Mouse (Mus musculus) intestine, embryonic 14.5 days (tissue): Measurements from ENCODE around the gene Gm47995. TPM values are rescaled to one million over a fixed set of nuclear protein-coding genes. Genes with fewer than 3 reads are reported as not detected.
"Not testable (repeated sequence)": the region's sequence is repeated elsewhere in the genome, so short reads cannot be mapped to it uniquely, and the experiment has no call there.

ENCODE experiments used
- ATAC-seq: fragments of 200-750 bp; cut with Nextera tagmentation; replicated peaks from 2 replicates; pipeline ENCODE4 v1.8.0; 2017; ENCODE audit warnings: low read depth, moderate number of reproducible peaks, moderate TSS enrichment, moderate library complexity; ENCODE audit not compliant: low FRiP score, low TSS enrichment
- DNase-seq: peaks from one replicate; pipeline ENCODE4 v3.0.0-alpha.2; 2018; ENCODE audit warnings: low spot score
- H3K27ac ChIP-seq: fragments of 300-500 bp; sonication (generic); 2 replicates; pipeline ENCODE4 v1.5.1; 2014; ENCODE audit warnings: low read depth, mild to moderate bottlenecking, control low read depth
- H3K27me3 ChIP-seq: fragments of 300-500 bp; sonication (generic); replicated peaks from 2 replicates; pipeline ENCODE4 v1.6.1; 2014; ENCODE audit warnings: low read length, control low read depth; ENCODE audit not compliant: control insufficient read depth, insufficient read depth
- H3K36me3 ChIP-seq: fragments of 300-500 bp; sonication (generic); 2 replicates; pipeline ENCODE4 v1.6.1; 2014; ENCODE audit warnings: low read length, control low read depth; ENCODE audit not compliant: control insufficient read depth, insufficient read depth
- H3K4me1 ChIP-seq: fragments of 300-500 bp; sonication (generic); replicated peaks from 2 replicates; pipeline ENCODE4 v1.6.1; 2014; ENCODE audit warnings: low read length, control low read depth, mixed read lengths; ENCODE audit not compliant: control insufficient read depth, insufficient read depth
- H3K4me2 ChIP-seq: fragments of 300-500 bp; sonication (generic); 2 replicates; pipeline ENCODE4 v1.6.1; 2014; ENCODE audit warnings: low read length
- H3K4me3 ChIP-seq: fragments of 300-500 bp; sonication (generic); 2 replicates; pipeline ENCODE4 v1.5.1; 2014; ENCODE audit warnings: low read depth, low read length, control low read depth, mixed read lengths
- H3K9ac ChIP-seq: fragments of 300-500 bp; sonication (generic); 2 replicates; pipeline ENCODE4 v1.6.1; 2014; ENCODE audit warnings: mild to moderate bottlenecking, low read length
- H3K9me3 ChIP-seq: fragments of 300-500 bp; sonication (generic); 2 replicates; pipeline ENCODE4 v1.6.1; 2016; ENCODE audit warnings: low read length, control low read depth; ENCODE audit not compliant: control insufficient read depth
- WGBS: fragments of 180-500 bp; shearing (Covaris S2); extraction: QIAGEN DNeasy Blood & Tissue Kit; methylation state at CpG from one replicate; pipeline ENCODE4 v1.1.7; 2014; 5-methylcytosine and 5-hydroxymethylcytosine counted together
- polyA plus RNA-seq: library from polyadenylated mRNA; unstranded; fragments of >200 nt; fragmentation: Nextera tagmentation; extraction: Ambion mirVana; gene quantifications from 2 replicates; pipeline ENCODE4 v1.2.1, GENCODE M21; 2014

Gene Gm47995
- polyA plus RNA-seq, 1 experiment from 2014 or later = not detected

- H3K9ac ChIP-seq, H3K36me3 ChIP-seq, H3K4me1 ChIP-seq, H3K27ac ChIP-seq, H3K9me3 ChIP-seq, DNase-seq, H3K4me2 ChIP-seq, H3K27me3 ChIP-seq, ATAC-seq, H3K4me3 ChIP-seq: not testable (repeated sequence)
- 78% methylated on average over 3 of the region's 3 CpGs for WGBS
Measured at GRCm38 (mm10) chr1:151196690-151197089, 1.6 kb upstream of the Gm47995 start.

DNA sequence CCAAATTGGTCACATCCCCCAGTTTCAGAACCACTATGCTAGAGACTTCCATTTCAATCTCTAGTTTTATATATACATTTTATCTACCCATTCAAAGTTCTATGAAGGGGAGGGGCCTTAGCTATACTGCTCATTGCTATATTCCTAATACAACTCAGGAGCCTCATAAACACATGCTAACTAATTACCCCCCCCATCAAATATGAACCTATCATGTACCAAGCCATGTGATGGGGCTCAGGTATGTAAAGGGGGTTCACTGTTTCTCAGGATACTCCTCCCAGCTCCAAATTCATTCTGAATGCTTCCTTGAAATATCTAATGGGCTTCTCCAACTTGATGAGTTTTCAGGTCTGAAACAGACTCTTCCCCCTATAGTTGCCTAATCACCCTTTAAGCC is 2.4 kb downstream of the Gm47995 start:
- H3K9me3 ChIP-seq, H3K4me3 ChIP-seq, DNase-seq, H3K27ac ChIP-seq, H3K9ac ChIP-seq, H3K4me1 ChIP-seq, ATAC-seq, H3K36me3 ChIP-seq, H3K4me2 ChIP-seq, H3K27me3 ChIP-seq: not testable (repeated sequence)

- ATAC-seq, H3K36me3 ChIP-seq, H3K4me3 ChIP-seq, H3K4me1 ChIP-seq, H3K4me2 ChIP-seq, DNase-seq, H3K27ac ChIP-seq, H3K9ac ChIP-seq, H3K9me3 ChIP-seq, H3K27me3 ChIP-seq: not testable (repeated sequence)
- WGBS = 80% methylated on average over 3 of the region's 5 CpGs
Measured at GRCm38 (mm10) chr1:151202771-151203170, 4.5 kb downstream of the Gm47995 start.

GRCm38 (mm10) chr1:151203818-151204217 is 5.6 kb downstream of the Gm47995 start, which contains the start of gene 3110040M04Rik:
Gene 3110040M04Rik (plus strand): TSS chr1:151204121.
- H3K36me3 ChIP-seq, DNase-seq, ATAC-seq, H3K4me3 ChIP-seq, H3K9me3 ChIP-seq, H3K4me2 ChIP-seq, H3K27ac ChIP-seq, H3K4me1 ChIP-seq, H3K27me3 ChIP-seq, H3K9ac ChIP-seq: not testable (repeated sequence)
- no CpG with 5 or more reads among the region's 6 CpGs for WGBS

GRCm38 (mm10) chr1:151208493-151208892 is 10.2 kb downstream of the Gm47995 start:
- not testable (repeated sequence) for H3K9me3 ChIP-seq, H3K4me3 ChIP-seq, H3K9ac ChIP-seq, H3K36me3 ChIP-seq, DNase-seq, H3K27ac ChIP-seq, H3K4me1 ChIP-seq, H3K4me2 ChIP-seq, H3K27me3 ChIP-seq
- 64% methylated on average over 3 of the region's 5 CpGs for WGBS
- ATAC-seq = 0 out of 2 replicates have a peak, but pooled peaks have one; percentile 19

GRCm38 (mm10) chr1:151208944-151209343 is 10.7 kb downstream of the Gm47995 start:
- H3K36me3 ChIP-seq, H3K27me3 ChIP-seq, H3K4me1 ChIP-seq, H3K9ac ChIP-seq, H3K4me3 ChIP-seq, DNase-seq, H3K4me2 ChIP-seq, ATAC-seq, H3K27ac ChIP-seq, H3K9me3 ChIP-seq: not testable (repeated sequence)

GRCm38 (mm10) chr1:151209824-151210355 is 11.6 kb downstream of the Gm47995 start, which contains the start of gene Gm47996:
Gene Gm47996 (plus strand): TSS chr1:151210131.
- not testable (repeated sequence) for H3K4me3 ChIP-seq, H3K27me3 ChIP-seq, H3K4me1 ChIP-seq, H3K9ac ChIP-seq, H3K9me3 ChIP-seq, H3K36me3 ChIP-seq, DNase-seq, ATAC-seq, H3K27ac ChIP-seq, H3K4me2 ChIP-seq
- 89% methylated on average over 4 of the region's 8 CpGs for WGBS

DNA sequence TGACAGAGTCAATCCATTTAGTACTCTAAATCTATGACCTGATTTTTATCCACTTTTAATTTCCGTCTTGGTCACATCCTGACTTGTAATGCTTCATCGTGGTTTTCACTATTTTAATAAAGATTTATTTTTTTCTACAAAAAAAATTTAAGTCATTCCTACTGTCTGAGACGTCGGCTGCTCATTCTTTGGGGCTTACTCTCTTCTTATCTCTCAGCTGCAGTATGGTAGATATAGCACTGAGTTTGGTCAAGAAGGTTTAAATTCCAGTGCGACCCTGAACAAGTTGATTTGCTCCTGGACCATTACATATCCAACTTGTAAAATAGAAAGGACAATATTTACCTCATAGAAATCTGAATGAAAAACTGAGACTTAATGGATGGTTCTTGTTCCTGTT is 13.4 kb downstream of the Gm47995 start:
- not testable (repeated sequence) for H3K36me3 ChIP-seq, H3K4me3 ChIP-seq, DNase-seq, H3K4me1 ChIP-seq, H3K9ac ChIP-seq, H3K9me3 ChIP-seq, H3K27ac ChIP-seq, H3K27me3 ChIP-seq, ATAC-seq, H3K4me2 ChIP-seq
- WGBS = 87% methylated on average over 5 of the region's 5 CpGs

GRCm38 (mm10) chr1:151214862-151215261 is 16.6 kb downstream of the Gm47995 start:
- H3K27ac ChIP-seq = no peak overlapping the region
- H3K27me3 ChIP-seq = no peaks in the 10 kb centered on the region
- ATAC-seq = no peak

More at GRCm38 (mm10) chr1:151214862-151215261, 16.6 kb downstream of the Gm47995 start:
- no peaks in the 10 kb centered on the region for H3K36me3 ChIP-seq
- H3K4me1 ChIP-seq = 0 out of 2 replicates have a peak, but pooled peaks cover 2% of the 10 kb centered on the region
- H3K9me3 ChIP-seq = no peaks in the 10 kb centered on the region
- DNase-seq = no peak
- 74% methylated on average over 2 of the region's 2 CpGs for WGBS
- no peak overlapping the region for H3K4me2 ChIP-seq
- no peak overlapping the region for H3K9ac ChIP-seq
- H3K4me3 ChIP-seq = no peak overlapping the region
